Mouse (Mus musculus) lung, postnatal 0 days (tissue): ENCODE results near the gene Tnfsf13. TPM values are rescaled to one million over a fixed set of nuclear protein-coding genes. Genes with fewer than 3 reads are reported as not detected.

ENCODE experiments used
- ATAC-seq: fragments of 200-750 bp; cut with Nextera tagmentation; 2 replicates; pipeline ENCODE4 v1.8.0; 2017; ENCODE audit warnings: moderate library complexity
- DNase-seq: peaks from one replicate; pipeline ENCODE4 v3.0.0-alpha.2; 2016; ENCODE audit warnings: low spot score
- H3K27ac ChIP-seq: fragments of 300-500 bp; sonication (generic); 2 replicates; pipeline ENCODE4 v1.5.1; 2014; ENCODE audit warnings: antibody characterized with exemption, mild to moderate bottlenecking, low read length, mixed read lengths
- H3K27me3 ChIP-seq: fragments of 300-500 bp; sonication (generic); replicated peaks from 2 replicates; pipeline ENCODE4 v1.6.1; 2014; ENCODE audit warnings: low read length, mixed read lengths; ENCODE audit not compliant: insufficient read depth
- H3K36me3 ChIP-seq: fragments of 300-500 bp; sonication (generic); 2 replicates; pipeline ENCODE4 v1.6.1; 2014; ENCODE audit warnings: low read length, mixed read lengths; ENCODE audit not compliant: insufficient read depth
- H3K4me1 ChIP-seq: fragments of 300-500 bp; sonication (generic); 2 replicates; pipeline ENCODE4 v1.6.1; 2014; ENCODE audit warnings: antibody characterized with exemption, low read depth, low read length, mixed read lengths; ENCODE audit not compliant: insufficient read depth
- H3K4me2 ChIP-seq: fragments of 300-500 bp; sonication (generic); replicated peaks from 2 replicates; pipeline ENCODE4 v1.6.1; 2014; ENCODE audit warnings: low read depth, mild to moderate bottlenecking, low read length, moderate library complexity, mixed read lengths
- H3K4me3 ChIP-seq: fragments of 300-500 bp; sonication (generic); 2 replicates; pipeline ENCODE4 v1.5.1; 2014; ENCODE audit warnings: low read depth, low read length
- H3K9ac ChIP-seq: fragments of 300-500 bp; sonication (generic); replicated peaks from 2 replicates; pipeline ENCODE4 v1.6.1; 2014; ENCODE audit warnings: low read depth, mild to moderate bottlenecking
- H3K9me3 ChIP-seq: fragments of 300-500 bp; sonication (generic); 2 replicates; pipeline ENCODE4 v1.6.1; 2016; ENCODE audit warnings: low read length, mixed read lengths
- CTCF ChIP-seq: IDR thresholded peaks from 2 replicates; pipeline ENCODE4 v1.5.1; 2016; ENCODE audit warnings: antibody characterized with exemption, mild to moderate bottlenecking
- EP300 ChIP-seq: IDR thresholded peaks from 2 replicates; pipeline ENCODE4 v1.6.1; 2016; ENCODE audit warnings: antibody characterized with exemption, mild to moderate bottlenecking, control low read depth
- WGBS: fragments of 180-500 bp; shearing (Covaris S2); extraction: QIAGEN DNeasy Blood & Tissue Kit; methylation state at CpG from one replicate; pipeline ENCODE4 v1.1.7; 2014; 5-methylcytosine and 5-hydroxymethylcytosine counted together
- polyA plus RNA-seq: library from polyadenylated mRNA; unstranded; fragments of >200 nt; fragmentation: Nextera tagmentation; extraction: Ambion mirVana; gene quantifications from 2 replicates; pipeline ENCODE4 v1.2.1, GENCODE M21; 2015

Gene Tnfsf13
- polyA plus RNA-seq, 1 experiment from 2014 or later = 4.4 TPM

- H3K9me3 ChIP-seq = no peaks in the 10 kb centered on the region
- DNase-seq (no peak), ATAC-seq (no peak)
- H3K4me2 ChIP-seq = no peak overlapping the region
- no peaks in the 10 kb centered on the region for H3K27me3 ChIP-seq
- H3K4me3 ChIP-seq = no peak overlapping the region
- no peaks in the 10 kb centered on the region for H3K4me1 ChIP-seq
- 75% methylated on average over 20 of the region's 20 CpGs for WGBS
- no peak overlapping the region for H3K9ac ChIP-seq
- TF ChIP-seq EP300 (no peak), CTCF (no peak)
- H3K27ac ChIP-seq = no peak overlapping the region
- H3K36me3 ChIP-seq = no peaks in the 10 kb centered on the region
Measured at GRCm38 (mm10) chr11:69712954-69713672, 27.5 kb upstream of the Tnfsf13 start.

- DNase-seq (no peak), ATAC-seq (no peak)
- Histone ChIP-seq H3K9me3 (no peaks in the 10 kb centered on the region), H3K9ac (no peak overlapping the region), H3K27ac (no peak overlapping the region), H3K27me3 (no peaks in the 10 kb centered on the region), H3K4me2 (no peak overlapping the region), H3K4me1 (no peaks in the 10 kb centered on the region), H3K4me3 (no peak overlapping the region), H3K36me3 (no peaks in the 10 kb centered on the region)
- TF ChIP-seq EP300 (no peak), CTCF (no peak)
- 62% methylated on average over 2 of the region's 2 CpGs for WGBS
Measured at GRCm38 (mm10) chr11:69711082-69711481, 25.5 kb upstream of the Tnfsf13 start.

GRCm38 (mm10) chr11:69710470-69710869 lies 24.9 kb upstream of the Tnfsf13 start:
- 75% methylated on average over 3 of the region's 3 CpGs for WGBS

GRCm38 (mm10) chr11:69709554-69710446 lies 24.2 kb upstream of the Tnfsf13 start:
- 41% methylated on average over 11 of the region's 11 CpGs for WGBS
- no peak for DNase-seq
- Histone ChIP-seq H3K27ac (no peak overlapping the region), H3K4me3 (no peak overlapping the region), H3K27me3 (no peaks in the 10 kb centered on the region), H3K4me1 (no peaks in the 10 kb centered on the region), H3K36me3 (no peaks in the 10 kb centered on the region), H3K9ac (no peak overlapping the region), H3K4me2 (no peak overlapping the region), H3K9me3 (no peaks in the 10 kb centered on the region)
- TF ChIP-seq CTCF = no peak
- TF ChIP-seq EP300 = no peak
- ATAC-seq = no peak

More at GRCm38 (mm10) chr11:69710470-69710869, 24.9 kb upstream of the Tnfsf13 start:
- TF ChIP-seq CTCF = no peak
- no peaks in the 10 kb centered on the region for H3K27me3 ChIP-seq
- ATAC-seq = no peak
- no peak overlapping the region for H3K4me3 ChIP-seq
- no peaks in the 10 kb centered on the region for H3K4me1 ChIP-seq
- H3K9me3 ChIP-seq = no peaks in the 10 kb centered on the region
- DNase-seq = no peak
- no peaks in the 10 kb centered on the region for H3K36me3 ChIP-seq
- H3K27ac ChIP-seq = no peak overlapping the region
- no peak overlapping the region for H3K9ac ChIP-seq
- H3K4me2 ChIP-seq = no peak overlapping the region

- Histone ChIP-seq H3K9ac (no peak overlapping the region), H3K9me3 (no peaks in the 10 kb centered on the region), H3K4me2 (no peak overlapping the region), H3K36me3 (no peaks in the 10 kb centered on the region), H3K27ac (no peak overlapping the region), H3K4me3 (no peak overlapping the region), H3K4me1 (no peaks in the 10 kb centered on the region), H3K27me3 (no peaks in the 10 kb centered on the region)
- ATAC-seq (no peak), DNase-seq (no peak)
- no peak for TF ChIP-seq CTCF
- TF ChIP-seq EP300 = no peak
- 76% methylated on average over 3 of the region's 3 CpGs for WGBS
Measured at GRCm38 (mm10) chr11:69708614-69709265, 23.2 kb upstream of the Tnfsf13 start.

GRCm38 (mm10) chr11:69707873-69708381 lies 22.3 kb upstream of the Tnfsf13 start:
- no peaks in the 10 kb centered on the region for H3K9me3 ChIP-seq
- ATAC-seq (no peak), DNase-seq (no peak)
- no peaks in the 10 kb centered on the region for H3K27me3 ChIP-seq
- H3K4me1 ChIP-seq = no peaks in the 10 kb centered on the region
- TF ChIP-seq CTCF = no peak
- TF ChIP-seq EP300 = no peak
- no peak overlapping the region for H3K27ac ChIP-seq
- no peaks in the 10 kb centered on the region for H3K36me3 ChIP-seq
- H3K4me2 ChIP-seq = no peak overlapping the region
- no peak overlapping the region for H3K9ac ChIP-seq
- H3K4me3 ChIP-seq = no peak overlapping the region
- 83% methylated on average over 4 of the region's 4 CpGs for WGBS
